Mouse (Mus musculus) cerebellum, postnatal 10 days (tissue): ENCODE measurements around the gene Gm49405.
"Not testable (repeated sequence)": the region's sequence is repeated elsewhere in the genome, so short reads cannot be mapped to it uniquely, and the experiment has no call there.

Source experiments
- DNase-seq, 2 experiments: peaks; one replicate each; pipeline ENCODE4 v3.0.0; 2021; ENCODE audit warnings: mixed read lengths in 2 of 2

Gene Gm49405

GRCm38 (mm10) chr19:4000119-4000900 is at the start of gene Gm49405, which contains the start of gene Nudt8:
TSS of gene Gm49405 (plus strand) at chr19:4000626.
TSS of gene Nudt8 (plus strand) at chr19:4000580.
- peak; percentile 97 to 98 for DNase-seq

GRCm38 (mm10) chr19:3951461-3951860 is 49.0 kb upstream of the Gm49405 start:
- DNase-seq: no peak

- no peak for DNase-seq
Measured at GRCm38 (mm10) chr19:3952099-3952498, 48.3 kb upstream of the Gm49405 start.

GRCm38 (mm10) chr19:3955033-3955432 is 45.4 kb upstream of the Gm49405 start:
- peak in 1 of 2 experiments; percentile 16 for DNase-seq

GRCm38 (mm10) chr19:3955804-3956203 is 44.6 kb upstream of the Gm49405 start:
- peak; percentile 50 to 66 for DNase-seq

GRCm38 (mm10) chr19:3957296-3958036 is 43.0 kb upstream of the Gm49405 start:
- not testable (repeated sequence) for DNase-seq

GRCm38 (mm10) chr19:3958470-3958869 is 42.0 kb upstream of the Gm49405 start, which contains the start of gene Aldh3b3:
TSS of gene Aldh3b3 (plus strand) at chr19:3958645.
- DNase-seq: peak; percentile 79 to 82

GRCm38 (mm10) chr19:3959030-3959429 is 41.4 kb upstream of the Gm49405 start:
- no peak for DNase-seq

- DNase-seq: no peak
Measured at GRCm38 (mm10) chr19:3960211-3960610, 40.2 kb upstream of the Gm49405 start.

- DNase-seq: not testable (repeated sequence)
Measured at GRCm38 (mm10) chr19:3961805-3962204, 38.6 kb upstream of the Gm49405 start.

GRCm38 (mm10) chr19:3962469-3962868 is 38.0 kb upstream of the Gm49405 start:
- DNase-seq: peak in 1 of 2 experiments; percentile 50

- no peak for DNase-seq
Measured at GRCm38 (mm10) chr19:3964030-3964429, 36.4 kb upstream of the Gm49405 start.

GRCm38 (mm10) chr19:3966330-3967075 is 33.9 kb upstream of the Gm49405 start:
- peak in 1 of 2 experiments; percentile 30 for DNase-seq

- DNase-seq: no peak
Measured at GRCm38 (mm10) chr19:3967258-3967657, 33.2 kb upstream of the Gm49405 start.

- no peak for DNase-seq
Measured at GRCm38 (mm10) chr19:3972229-3972628, 28.2 kb upstream of the Gm49405 start, which contains the start of gene Aldh3b2. TSS of gene Aldh3b2 (plus strand) at chr19:3972328.

GRCm38 (mm10) chr19:3974608-3975007 is 25.8 kb upstream of the Gm49405 start:
- not testable (repeated sequence) for DNase-seq

- DNase-seq: no peak
Measured at GRCm38 (mm10) chr19:3975866-3976265, 24.6 kb upstream of the Gm49405 start.

- peak; percentile 89 to 92 for DNase-seq
Measured at GRCm38 (mm10) chr19:3980309-3980708, 20.1 kb upstream of the Gm49405 start.

- DNase-seq: no peak
Measured at GRCm38 (mm10) chr19:3980917-3981316, 19.5 kb upstream of the Gm49405 start.

GRCm38 (mm10) chr19:3983527-3984200 is 16.8 kb upstream of the Gm49405 start:
- peak in 1 of 2 experiments; percentile 37 for DNase-seq

GRCm38 (mm10) chr19:3985261-3985681 is 15.2 kb upstream of the Gm49405 start:
- DNase-seq: peak; percentile 31 to 42

GRCm38 (mm10) chr19:3986334-3986733 is 14.1 kb upstream of the Gm49405 start, which contains the start of gene Acy3:
TSS of gene Acy3 (plus strand) at chr19:3986570.
- DNase-seq: peak; percentile 44 to 52
